Mouse (Mus musculus) neural tube, embryonic 13.5 days (tissue): ENCODE data around the gene Mrps25. TPM values are rescaled to one million over a fixed set of nuclear protein-coding genes. Genes with fewer than 3 reads are reported as not detected.

Experiments used
- ATAC-seq: fragments of 200-750 bp; cut with Nextera tagmentation; 2 replicates; pipeline ENCODE4 v1.8.0; 2017; ENCODE audit warnings: low read depth, mild to moderate bottlenecking, moderate TSS enrichment, moderate library complexity
- H3K27ac ChIP-seq: fragments of 300-500 bp; sonication (generic); replicated peaks from 2 replicates; pipeline ENCODE4 v1.5.1; 2015; ENCODE audit warnings: moderate library complexity, mild to moderate bottlenecking, inconsistent platforms
- H3K27me3 ChIP-seq: fragments of 300-500 bp; sonication (generic); 2 replicates; pipeline ENCODE4 v1.6.1; 2015; ENCODE audit warnings: mild to moderate bottlenecking, inconsistent platforms
- H3K36me3 ChIP-seq: fragments of 300-500 bp; sonication (generic); 2 replicates; pipeline ENCODE4 v1.6.1; 2015; ENCODE audit warnings: mild to moderate bottlenecking, inconsistent platforms
- H3K4me1 ChIP-seq: fragments of 300-500 bp; sonication (generic); replicated peaks from 2 replicates; pipeline ENCODE4 v1.6.1; 2015; ENCODE audit warnings: inconsistent platforms
- H3K4me2 ChIP-seq: fragments of 300-500 bp; sonication (generic); 2 replicates; pipeline ENCODE4 v1.6.1; 2015; ENCODE audit warnings: inconsistent platforms, mild to moderate bottlenecking, moderate library complexity
- H3K4me3 ChIP-seq: fragments of 300-500 bp; sonication (generic); 2 replicates; pipeline ENCODE4 v1.5.1; 2015; ENCODE audit warnings: mild to moderate bottlenecking, inconsistent platforms
- H3K9ac ChIP-seq: fragments of 300-500 bp; sonication (generic); 2 replicates; pipeline ENCODE4 v1.6.1; 2015; ENCODE audit warnings: moderate library complexity, mild to moderate bottlenecking, inconsistent platforms
- H3K9me3 ChIP-seq: fragments of 300-500 bp; sonication (generic); 2 replicates; pipeline ENCODE4 v1.6.1; 2016; ENCODE audit warnings: inconsistent platforms
- WGBS: fragments of 180-500 bp; shearing (Covaris S2); methylation state at CpG from one replicate; pipeline ENCODE4 v1.1.7; 2015; 5-methylcytosine and 5-hydroxymethylcytosine counted together
- polyA plus RNA-seq: library from polyadenylated mRNA; unstranded; fragments of >200 nt; fragmentation: Nextera tagmentation; extraction: Ambion mirVana; gene quantifications from 2 replicates; pipeline ENCODE4 v1.2.1, GENCODE M21; 2015

Gene Mrps25
- polyA plus RNA-seq, 1 experiment from 2014 or later: 72.6 TPM

- peak overlapping the region; percentile 84 for H3K9ac ChIP-seq
- peak; percentile 74 for ATAC-seq
Observed at GRCm38 (mm10) chr6:92184178-92184577, 345 bp upstream of the Mrps25 start.

GRCm38 (mm10) chr6:92176450-92176849 lies 7.4 kb downstream of the Mrps25 start:
- Histone ChIP-seq H3K27ac (no peak overlapping the region), H3K36me3 (peaks cover 83% of the 10 kb centered on the region), H3K4me1 (no peaks in the 10 kb centered on the region), H3K27me3 (no peaks in the 10 kb centered on the region), H3K9ac (no peak overlapping the region), H3K4me2 (no peak overlapping the region), H3K4me3 (no peak overlapping the region), H3K9me3 (peaks cover 9% of the 10 kb centered on the region; the same call in 1 of the 2 replicates)
- 98% methylated on average over 1 of the region's 1 CpGs for WGBS
- ATAC-seq: no peak

More at GRCm38 (mm10) chr6:92184178-92184577, 345 bp upstream of the Mrps25 start:
- Histone ChIP-seq H3K27me3 (no peaks in the 10 kb centered on the region), H3K4me2 (peak overlapping the region; percentile 92), H3K4me1 (peaks cover 21% of the 10 kb centered on the region), H3K9me3 (peaks cover 5% of the 10 kb centered on the region; the same call in 1 of the 2 replicates), H3K36me3 (peaks cover 55% of the 10 kb centered on the region), H3K4me3 (peak overlapping the region; percentile 85), H3K27ac (peak overlapping the region; percentile 67)
- whole genome bisulfite sequencing: 6% methylated on average over 10 of the region's 10 CpGs

- H3K4me3 ChIP-seq: no peak overlapping the region
- WGBS: 92% methylated on average over 1 of the region's 1 CpGs
- H3K4me1 ChIP-seq: no peaks in the 10 kb centered on the region
- peaks cover 96% of the 10 kb centered on the region for H3K36me3 ChIP-seq
- no peak overlapping the region for H3K4me2 ChIP-seq
- H3K27ac ChIP-seq: no peak overlapping the region
- H3K27me3 ChIP-seq: no peaks in the 10 kb centered on the region
- H3K9ac ChIP-seq: no peak overlapping the region
- H3K9me3 ChIP-seq: no peaks in the 10 kb centered on the region
- ATAC-seq: no peak
Observed at GRCm38 (mm10) chr6:92162724-92163123, 21.1 kb downstream of the Mrps25 start.

DNA sequence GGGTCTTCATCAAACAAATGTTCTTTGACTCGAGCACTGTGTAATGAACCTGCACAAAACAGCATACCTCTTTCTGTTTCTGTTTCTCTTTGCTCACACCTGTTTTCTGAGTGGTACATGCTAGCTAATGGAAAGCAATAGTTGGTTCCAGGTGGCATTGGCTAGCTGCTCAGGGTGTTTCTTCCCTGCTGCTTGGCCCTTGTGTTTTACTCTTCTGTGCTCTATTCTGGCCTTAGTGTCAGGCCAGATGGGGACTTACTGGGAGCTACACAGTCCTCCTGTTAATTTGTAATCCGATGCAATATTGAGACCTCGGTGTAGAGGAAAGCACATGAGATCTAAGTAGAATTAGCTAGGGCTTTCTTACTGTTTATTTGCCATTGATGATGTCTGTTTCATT lies 25.0 kb downstream of the Mrps25 start:
- H3K27me3 ChIP-seq: no peaks in the 10 kb centered on the region
- no peak overlapping the region for H3K9ac ChIP-seq
- no peak for ATAC-seq
- 91% methylated on average over 3 of the region's 3 CpGs for WGBS
- no peaks in the 10 kb centered on the region for H3K9me3 ChIP-seq
- no peak overlapping the region for H3K27ac ChIP-seq
- peaks cover 99% of the 10 kb centered on the region for H3K36me3 ChIP-seq
- H3K4me2 ChIP-seq: no peak overlapping the region
- no peaks in the 10 kb centered on the region for H3K4me1 ChIP-seq
- no peak overlapping the region for H3K4me3 ChIP-seq

DNA sequence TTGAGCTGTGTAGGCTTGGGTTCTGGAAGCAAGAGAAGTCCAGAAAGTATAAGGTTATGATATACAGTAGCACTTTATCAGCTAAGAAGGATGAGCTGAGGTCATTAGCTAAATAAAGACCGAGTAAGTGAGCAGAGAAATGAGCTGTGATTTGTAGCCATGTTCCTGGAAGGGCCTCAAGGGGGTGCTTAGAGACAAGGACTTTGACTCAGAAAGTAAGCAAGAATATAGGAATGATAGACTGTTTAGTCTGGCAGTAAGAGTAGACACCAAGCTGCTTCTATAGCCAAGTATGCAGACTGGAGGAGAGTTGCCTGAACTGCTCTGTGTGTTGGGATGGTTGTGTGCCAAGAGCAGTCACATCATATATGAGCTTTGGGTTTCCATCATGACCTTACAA lies 30.1 kb downstream of the Mrps25 start:
- Histone ChIP-seq H3K9me3 (no peaks in the 10 kb centered on the region), H3K27me3 (no peaks in the 10 kb centered on the region), H3K36me3 (peaks cover 89% of the 10 kb centered on the region), H3K27ac (no peak overlapping the region), H3K4me2 (no peak overlapping the region), H3K9ac (no peak overlapping the region), H3K4me3 (no peak overlapping the region), H3K4me1 (no peaks in the 10 kb centered on the region)
- 62% methylated on average over 1 of the region's 1 CpGs for WGBS
- no peak for ATAC-seq

- 96% methylated on average over 4 of the region's 4 CpGs for WGBS
- ATAC-seq: no peak
- H3K9ac ChIP-seq: no peak overlapping the region
Observed at GRCm38 (mm10) chr6:92145881-92146280, 38.0 kb downstream of the Mrps25 start.

GRCm38 (mm10) chr6:92136356-92136755 lies 47.5 kb downstream of the Mrps25 start:
- Histone ChIP-seq H3K4me2 (no peak overlapping the region), H3K36me3 (peaks cover 18% of the 10 kb centered on the region), H3K4me3 (no peak overlapping the region), H3K27me3 (no peaks in the 10 kb centered on the region), H3K9me3 (no peaks in the 10 kb centered on the region), H3K4me1 (peaks cover 8% of the 10 kb centered on the region), H3K9ac (no peak overlapping the region), H3K27ac (no peak overlapping the region)
- no peak for ATAC-seq
- WGBS: 79% methylated on average over 2 of the region's 2 CpGs

More at GRCm38 (mm10) chr6:92145881-92146280, 38.0 kb downstream of the Mrps25 start:
- Histone ChIP-seq H3K4me3 (no peak overlapping the region), H3K4me1 (no peaks in the 10 kb centered on the region), H3K9me3 (no peaks in the 10 kb centered on the region), H3K27me3 (no peaks in the 10 kb centered on the region), H3K27ac (no peak overlapping the region), H3K4me2 (no peak overlapping the region), H3K36me3 (peaks cover 41% of the 10 kb centered on the region)

GRCm38 (mm10) chr6:92133617-92134016 lies 50.2 kb downstream of the Mrps25 start:
- Histone ChIP-seq H3K9me3 (no peaks in the 10 kb centered on the region), H3K27ac (no peak overlapping the region), H3K9ac (no peak overlapping the region), H3K36me3 (peaks cover 8% of the 10 kb centered on the region), H3K4me2 (no peak overlapping the region), H3K4me1 (peaks cover 8% of the 10 kb centered on the region), H3K4me3 (no peak overlapping the region), H3K27me3 (no peaks in the 10 kb centered on the region)
- 98% methylated on average over 2 of the region's 2 CpGs for WGBS
- ATAC-seq: no peak

DNA sequence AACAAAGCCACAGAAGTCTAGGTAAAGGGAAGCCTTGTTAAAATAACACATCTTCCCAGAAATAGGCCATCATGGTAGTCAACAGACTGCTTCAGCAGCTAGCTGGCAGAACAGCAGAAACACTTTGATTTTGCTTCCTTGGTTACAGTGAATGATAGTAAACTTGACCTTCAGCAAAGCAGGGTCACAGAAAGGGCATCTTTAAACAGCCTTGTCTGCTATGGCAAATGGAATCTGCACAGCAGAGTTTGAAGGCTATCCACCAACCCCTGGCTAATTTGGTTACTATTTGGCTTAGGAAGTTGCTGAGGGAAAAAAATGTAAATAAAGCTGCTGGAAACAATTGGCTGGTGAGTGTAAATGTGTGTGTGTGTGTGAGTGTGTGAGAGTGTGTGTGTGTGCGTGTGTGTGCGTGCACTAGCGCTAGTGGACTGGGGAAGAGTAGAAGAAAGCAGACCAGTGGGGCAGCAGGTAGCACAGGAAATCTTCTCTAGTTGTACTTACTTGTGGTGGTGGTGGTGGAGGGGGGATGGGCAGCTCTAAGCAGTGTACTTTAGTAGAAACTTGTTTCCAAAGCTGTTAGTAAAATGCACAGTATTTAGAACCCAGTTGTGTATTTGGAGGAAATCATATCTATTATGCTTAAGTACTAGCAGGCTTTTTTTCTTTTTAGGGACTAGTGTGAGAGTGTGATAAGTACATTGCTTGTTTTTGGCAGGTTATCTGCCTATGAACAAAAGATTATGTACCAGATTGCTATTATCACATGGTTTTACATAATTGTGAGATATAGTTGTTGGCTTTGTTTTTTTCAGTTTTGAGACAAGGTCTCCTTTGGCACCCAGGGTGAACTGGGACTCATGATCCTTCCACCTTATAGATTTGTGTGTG lies 51.6 kb downstream of the Mrps25 start:
- H3K9me3 ChIP-seq: no peaks in the 10 kb centered on the region
- no peak overlapping the region for H3K4me2 ChIP-seq
- no peak for ATAC-seq
- WGBS: 91% methylated on average over 3 of the region's 3 CpGs
- peaks cover 8% of the 10 kb centered on the region for H3K4me1 ChIP-seq
- no peak overlapping the region for H3K27ac ChIP-seq
- no peak overlapping the region for H3K9ac ChIP-seq
- H3K4me3 ChIP-seq: no peak overlapping the region
- no peaks in the 10 kb centered on the region for H3K27me3 ChIP-seq
- peaks cover 8% of the 10 kb centered on the region for H3K36me3 ChIP-seq

- Histone ChIP-seq H3K4me1 (peaks cover 8% of the 10 kb centered on the region), H3K9me3 (no peaks in the 10 kb centered on the region), H3K4me2 (no peak overlapping the region), H3K27me3 (no peaks in the 10 kb centered on the region), H3K27ac (no peak overlapping the region), H3K36me3 (peaks cover 8% of the 10 kb centered on the region), H3K4me3 (no peak overlapping the region), H3K9ac (no peak overlapping the region)
- ATAC-seq: no peak
- 86% methylated on average over 1 of the region's 1 CpGs for WGBS
Observed at GRCm38 (mm10) chr6:92131456-92131855, 52.4 kb downstream of the Mrps25 start.

GRCm38 (mm10) chr6:92126861-92127468 lies 56.9 kb downstream of the Mrps25 start:
- WGBS: 98% methylated on average over 1 of the region's 1 CpGs
- H3K9me3 ChIP-seq: no peaks in the 10 kb centered on the region
- H3K4me3 ChIP-seq: no peak overlapping the region

DNA sequence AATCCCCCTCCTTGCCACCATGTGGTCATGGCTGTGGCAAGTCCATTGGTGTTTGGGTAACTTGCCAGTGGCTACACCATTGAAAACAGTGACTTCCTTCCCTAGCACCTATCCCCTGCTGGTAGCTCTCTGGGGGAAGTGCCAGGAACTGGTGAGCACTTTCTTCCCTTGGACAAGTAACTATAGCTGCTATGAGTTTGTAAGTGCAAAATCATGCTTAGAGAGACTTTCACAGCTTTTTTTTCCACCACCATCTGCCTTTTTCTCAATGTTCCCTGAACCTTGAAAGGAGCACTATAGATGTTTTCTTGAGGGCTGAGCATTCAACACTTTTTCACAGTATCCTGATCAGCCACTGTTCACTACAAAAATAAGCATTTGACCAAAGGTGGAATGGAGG lies 59.3 kb downstream of the Mrps25 start:
- no peak overlapping the region for H3K27ac ChIP-seq
- no peaks in the 10 kb centered on the region for H3K27me3 ChIP-seq
- no peak overlapping the region for H3K4me2 ChIP-seq
- no peaks in the 10 kb centered on the region for H3K4me1 ChIP-seq
- no peak overlapping the region for H3K4me3 ChIP-seq
- no peaks in the 10 kb centered on the region for H3K36me3 ChIP-seq
- no peaks in the 10 kb centered on the region for H3K9me3 ChIP-seq
- H3K9ac ChIP-seq: no peak overlapping the region
- ATAC-seq: no peak

More at GRCm38 (mm10) chr6:92126861-92127468, 56.9 kb downstream of the Mrps25 start:
- no peaks in the 10 kb centered on the region for H3K36me3 ChIP-seq
- H3K27ac ChIP-seq: no peak overlapping the region
- H3K9ac ChIP-seq: no peak overlapping the region
- no peaks in the 10 kb centered on the region; the same call in 1 of the 2 replicates for H3K4me1 ChIP-seq
- no peaks in the 10 kb centered on the region for H3K27me3 ChIP-seq
- no peak overlapping the region for H3K4me2 ChIP-seq
- no peak for ATAC-seq
